ENCODE assay signal across 9 mouse cellular contexts in genomic region chr1:184871506-184871905, GRCm38 (mm10). TPM values are rescaled to one million over a fixed set of nuclear protein-coding genes. Genes with fewer than 3 reads are reported as not detected.
DNase-seq lines count a peak whose midpoint lies in the region; ATAC-seq lines count a peak whose summit lies in the region.
"Had no signal": no experiment of that assay in that cellular context is flagged by ENCODE, and none has a peak within 500 bp of the region (broad histone marks: within the 10 kb centered on the region; RNA-seq: fewer than 3 reads in every experiment).

No protein-coding gene starts in this region.

- peaks cover 11% of the 10 kb centered on the region for H3K4me1 ChIP-seq in heart, embryonic 12.5 days (replicated peaks)
- peaks cover 26% of the 10 kb centered on the region for H3K4me1 ChIP-seq in intestine, embryonic 15.5 days (replicated peaks)
- H3K4me1 ChIP-seq in limb, embryonic 12.5 days (replicated peaks), result peaks cover 25% of the 10 kb centered on the region
- H3K4me1 ChIP-seq in stomach, embryonic 15.5 days, result peaks cover 19% of the 10 kb centered on the region

- H3K9ac ChIP-seq in heart, embryonic 12.5 days, result no peak overlapping the region
- no peak overlapping the region for H3K9ac ChIP-seq in intestine, embryonic 15.5 days
- H3K9ac ChIP-seq in limb, embryonic 12.5 days (replicated peaks), result no peak overlapping the region
- H3K9ac ChIP-seq in stomach, embryonic 15.5 days, result no peak overlapping the region
- H3K9ac ChIP-seq: lung, embryonic 15.5 days had no signal

- DNase-seq in heart, postnatal 36 days, result no peak
- DNase-seq in cerebellum, adult 9-11 months, result no peak
- no peak for DNase-seq in gastrocnemius, adult 18-20 months (ENCODE audit: low spot score)
- DNase-seq in urinary bladder, postnatal 10 days (ENCODE audit: low spot score), result no peak

- H3K4me3 ChIP-seq in heart, embryonic 12.5 days, result no peak overlapping the region
- H3K4me3 ChIP-seq in intestine, embryonic 15.5 days (replicated peaks), result no peak overlapping the region
- no peak overlapping the region for H3K4me3 ChIP-seq in limb, embryonic 12.5 days (replicated peaks)
- no peak overlapping the region for H3K4me3 ChIP-seq in stomach, embryonic 15.5 days (replicated peaks)
- H3K4me3 ChIP-seq: lung, embryonic 15.5 days had no signal

- 68% methylated on average over 1 of the region's 1 CpGs for WGBS in heart, embryonic 12.5 days
- 88% methylated on average over 1 of the region's 1 CpGs for WGBS in intestine, embryonic 15.5 days
- 68% methylated on average over 1 of the region's 1 CpGs for WGBS in limb, embryonic 12.5 days
- 66% methylated on average over 1 of the region's 1 CpGs for WGBS in stomach, embryonic 15.5 days

- no peak overlapping the region for H3K27ac ChIP-seq in heart, embryonic 12.5 days (ENCODE audit: poor library complexity, severe bottlenecking)
- H3K27ac ChIP-seq in intestine, embryonic 15.5 days, result peak overlapping the region; percentile 65
- H3K27ac ChIP-seq in limb, embryonic 12.5 days, result peak overlapping the region; percentile 64
- peak overlapping the region; percentile 44; the same call in 1 of the 2 replicates for H3K27ac ChIP-seq in stomach, embryonic 15.5 days
- H3K27ac ChIP-seq: lung, embryonic 15.5 days had no signal

- H3K36me3 ChIP-seq in heart, embryonic 12.5 days, result no peaks in the 10 kb centered on the region
- no peaks in the 10 kb centered on the region for H3K36me3 ChIP-seq in intestine, embryonic 15.5 days
- no peaks in the 10 kb centered on the region for H3K36me3 ChIP-seq in limb, embryonic 12.5 days
- no peaks in the 10 kb centered on the region for H3K36me3 ChIP-seq in stomach, embryonic 15.5 days
- H3K36me3 ChIP-seq: lung, embryonic 15.5 days had no signal

- intact Hi-C loops in heart, postnatal 36 days (cut with DNase I), result no loop called here

- H3K27me3 ChIP-seq in heart, embryonic 12.5 days (replicated peaks), result peaks cover 11% of the 10 kb centered on the region; the same call in 1 of the 2 replicates
- no peaks in the 10 kb centered on the region for H3K27me3 ChIP-seq in intestine, embryonic 15.5 days (replicated peaks)
- no peaks in the 10 kb centered on the region for H3K27me3 ChIP-seq in limb, embryonic 12.5 days
- H3K27me3 ChIP-seq in stomach, embryonic 15.5 days (replicated peaks), result no peaks in the 10 kb centered on the region
- H3K27me3 ChIP-seq: lung, embryonic 15.5 days had no signal

- no peaks in the 10 kb centered on the region for H3K9me3 ChIP-seq in heart, embryonic 12.5 days (replicated peaks)
- no peaks in the 10 kb centered on the region for H3K9me3 ChIP-seq in intestine, embryonic 15.5 days
- H3K9me3 ChIP-seq in limb, embryonic 12.5 days, result no peaks in the 10 kb centered on the region
- no peaks in the 10 kb centered on the region for H3K9me3 ChIP-seq in stomach, embryonic 15.5 days
- H3K9me3 ChIP-seq: lung, embryonic 15.5 days had no signal

- ATAC-seq in heart, embryonic 12.5 days (ENCODE audit: insufficient number of reproducible peaks, low FRiP score), result peak; percentile 55; the same call in 1 of the 2 replicates
- ATAC-seq in intestine, embryonic 15.5 days, result peak; percentile 72
- ATAC-seq in limb, embryonic 12.5 days (ENCODE audit: insufficient number of reproducible peaks, insufficient read depth, low FRiP score, low TSS enrichment, low read depth), result peak; percentile 35; the same call in 1 of the 2 replicates
- peak; percentile 70 for ATAC-seq in stomach, embryonic 15.5 days (ENCODE audit: insufficient read depth, low FRiP score, low read depth)

- no peak overlapping the region for H3K4me2 ChIP-seq in heart, embryonic 12.5 days
- H3K4me2 ChIP-seq in intestine, embryonic 15.5 days (replicated peaks), result no peak overlapping the region; the same call in 1 of the 2 replicates
- no peak overlapping the region for H3K4me2 ChIP-seq in limb, embryonic 12.5 days
- H3K4me2 ChIP-seq in stomach, embryonic 15.5 days, result no peak overlapping the region
- H3K4me2 ChIP-seq: lung, embryonic 15.5 days had no signal

RNA-seq across cellular contexts. Expression of gene C130074G19Rik, which starts 11.5 kb away (rescaled TPM):
- polyA plus RNA-seq in heart, embryonic 12.5 days (2016; fragmentation: Nextera tagmentation; extraction: Ambion mirVana), result 0.51 and 0.60 TPM in 2 replicates
- 10 to 100 TPM; 18.0 to 19.0 TPM for total RNA-seq in heart, postnatal 36 days (2021)
- polyA plus RNA-seq in intestine, embryonic 15.5 days (2015; fragmentation: Nextera tagmentation; extraction: Ambion mirVana), result 2.3 and 2.7 TPM in 2 replicates
- 0.84 and 1.1 TPM in 2 replicates for polyA plus RNA-seq in limb, embryonic 12.5 days (2016; fragmentation: Nextera tagmentation; extraction: Ambion mirVana)
- polyA plus RNA-seq in stomach, embryonic 15.5 days (2015; fragmentation: Nextera tagmentation; extraction: Ambion mirVana), result 2.0 and 2.5 TPM in 2 replicates
- total RNA-seq in gastrocnemius, adult 18-20 months (2021), result 1 to 10 TPM; 6.6 to 8.7 TPM

RNA-seq across cellular contexts. Expression of gene Marc2, which starts 25.3 kb away (rescaled TPM):
- polyA plus RNA-seq in heart, embryonic 12.5 days (2016; fragmentation: Nextera tagmentation; extraction: Ambion mirVana), result 92.5 and 95.8 TPM in 2 replicates
- 100 to 1,000 TPM; 127 to 136 TPM for total RNA-seq in heart, postnatal 36 days (2021)
- polyA plus RNA-seq in intestine, embryonic 15.5 days (2015; fragmentation: Nextera tagmentation; extraction: Ambion mirVana), result 361 and 402 TPM in 2 replicates
- polyA plus RNA-seq in limb, embryonic 12.5 days (2016; fragmentation: Nextera tagmentation; extraction: Ambion mirVana), result 124 and 136 TPM in 2 replicates
- 256 and 262 TPM in 2 replicates for polyA plus RNA-seq in stomach, embryonic 15.5 days (2015; fragmentation: Nextera tagmentation; extraction: Ambion mirVana)
- 100 to 1,000 TPM; 116 to 125 TPM for total RNA-seq in gastrocnemius, adult 18-20 months (2021)
